8 mouse cellular contexts compared by ENCODE assay signal in genomic region chr6:39117584-39118455, GRCm38 (mm10). TPM values are rescaled to one million over a fixed set of nuclear protein-coding genes. Genes with fewer than 3 reads are reported as not detected.
DNase-seq lines count a peak whose midpoint lies in the region; ATAC-seq lines count a peak whose summit lies in the region.

Gene Parp12, minus strand, starts transcription at chr6:39118349.

- H3K9me3 ChIP-seq in intestine, embryonic 15.5 days, result no peaks in the 10 kb centered on the region
- no peaks in the 10 kb centered on the region; the same call in 1 of the 2 replicates for H3K9me3 ChIP-seq in limb, embryonic 10.5 days (replicated peaks)
- 0 out of 2 replicates have a peak, but pooled peaks cover 3% of the 10 kb centered on the region for H3K9me3 ChIP-seq in midbrain, embryonic 11.5 days (ENCODE audit: control insufficient read depth, low read length)

- peak; percentile 74 for DNase-seq in adrenal gland, adult 8-10 months
- DNase-seq in embryo, embryonic 11.5 days (ENCODE audit: low read depth, low spot score), result peak; percentile 41
- peak; percentile 65 to 85 for DNase-seq in gastrocnemius, postnatal 4 days (ENCODE audit: low spot score in 2 of 2)
- peak; percentile 74 for DNase-seq in limb, embryonic 10.5 days (ENCODE audit: low spot score)
- peak; percentile 96 for DNase-seq in midbrain, embryonic 11.5 days (ENCODE audit: low spot score, missing footprints)
- DNase-seq in right cerebral cortex, postnatal 4 days, result peak; percentile 47
- DNase-seq in yolk sac, embryonic 10.5 days (ENCODE audit: low spot score), result peak; percentile 61

- H3K9ac ChIP-seq in intestine, embryonic 15.5 days, result peak within 1 kb of the TSS; percentile 79
- peak within 1 kb of the TSS; percentile 58 for H3K9ac ChIP-seq in midbrain, embryonic 11.5 days (ENCODE audit: low read length)

- 2% methylated on average over 101 of the region's 101 CpGs for WGBS in intestine, embryonic 15.5 days
- 4% methylated on average over 97 of the region's 101 CpGs for WGBS in limb, embryonic 10.5 days
- 3% methylated on average over 98 of the region's 101 CpGs for WGBS in midbrain, embryonic 11.5 days

- H3K36me3 ChIP-seq in intestine, embryonic 15.5 days, result no peaks in the 10 kb centered on the region
- no peaks in the 10 kb centered on the region for H3K36me3 ChIP-seq in limb, embryonic 10.5 days
- H3K36me3 ChIP-seq in midbrain, embryonic 11.5 days (ENCODE audit: control insufficient read depth, insufficient read depth, low read length), result no peaks in the 10 kb centered on the region

- H3K27ac ChIP-seq in intestine, embryonic 15.5 days, result peak within 1 kb of the TSS; percentile 49; the same call in 1 of the 2 replicates
- H3K27ac ChIP-seq in limb, embryonic 10.5 days, result peak within 1 kb of the TSS; percentile 86
- H3K27ac ChIP-seq in midbrain, embryonic 11.5 days (ENCODE audit: low read depth, low read length), result no peak within 1 kb of the TSS

- ATAC-seq in intestine, embryonic 15.5 days, result peak; percentile 93
- peak; percentile 81 for ATAC-seq in midbrain, embryonic 11.5 days (ENCODE audit: low FRiP score)

- H3K27me3 ChIP-seq in intestine, embryonic 15.5 days (replicated peaks), result no peaks in the 10 kb centered on the region
- peaks cover 63% of the 10 kb centered on the region for H3K27me3 ChIP-seq in limb, embryonic 10.5 days (ENCODE audit: low read depth, poor library complexity, severe bottlenecking)
- peaks cover 30% of the 10 kb centered on the region for H3K27me3 ChIP-seq in midbrain, embryonic 11.5 days (ENCODE audit: control insufficient read depth, insufficient read depth, low read length)

- H3K4me3 ChIP-seq in intestine, embryonic 15.5 days (replicated peaks), result peak within 1 kb of the TSS; percentile 85
- H3K4me3 ChIP-seq in limb, embryonic 10.5 days, result peak within 1 kb of the TSS; percentile 69
- peak within 1 kb of the TSS; percentile 57 for H3K4me3 ChIP-seq in midbrain, embryonic 11.5 days (ENCODE audit: low read depth, low read length)

- peak within 1 kb of the TSS; percentile 74 for H3K4me2 ChIP-seq in intestine, embryonic 15.5 days (replicated peaks)
- peak within 1 kb of the TSS; percentile 52 for H3K4me2 ChIP-seq in midbrain, embryonic 11.5 days

- H3K4me1 ChIP-seq in intestine, embryonic 15.5 days (replicated peaks), result peaks cover 3% of the 10 kb centered on the region; the same call in 1 of the 2 replicates
- peaks cover 11% of the 10 kb centered on the region for H3K4me1 ChIP-seq in limb, embryonic 10.5 days
- H3K4me1 ChIP-seq in midbrain, embryonic 11.5 days (ENCODE audit: control insufficient read depth, insufficient read depth, low read length), result no peaks in the 10 kb centered on the region

RNA-seq across cellular contexts. Expression of gene Parp12, which starts in this region (rescaled TPM):
- 10 to 100 TPM; 20.8 to 27.9 (median 24.5) TPM for total RNA-seq in adrenal gland, adult 8-10 months (2022)
- total RNA-seq in gastrocnemius, postnatal 4 days (2021), result 1 to 10 TPM; 7.7 to 8.1 TPM
- polyA plus RNA-seq in intestine, embryonic 15.5 days (2015; fragmentation: Nextera tagmentation; extraction: Ambion mirVana), result 7.0 and 7.4 TPM in 2 replicates
- 0.97 and 1.6 TPM in 2 replicates for polyA plus RNA-seq in limb, embryonic 10.5 days (2016; fragmentation: Nextera tagmentation; extraction: Ambion mirVana)
- 2.0 and 3.1 TPM in 2 replicates for polyA plus RNA-seq in midbrain, embryonic 11.5 days (2014; fragmentation: Nextera tagmentation; extraction: Ambion mirVana)

Comparison
In these comparisons a context has a peak if more than half of its experiments do, and no peak if none do; other contexts are left out.
1. DNase-seq: peak in every context shown above with its lines; median percentile 96 in midbrain, embryonic 11.5 days; 75 in gastrocnemius, postnatal 4 days; 74 in adrenal gland, adult 8-10 months; 74 in limb, embryonic 10.5 days; 61 in yolk sac, embryonic 10.5 days; 47 in right cerebral cortex, postnatal 4 days; 41 in embryo, embryonic 11.5 days.